Mouse (Mus musculus) cerebellum, adult 2 months (tissue): Measurements from ENCODE around the gene Zmym1. TPM values are rescaled to one million over a fixed set of nuclear protein-coding genes. Genes with fewer than 3 reads are reported as not detected.
"Not testable (repeated sequence)": the region's sequence is repeated elsewhere in the genome, so short reads cannot be mapped to it uniquely, and the experiment has no call there.

Source experiments
- DNase-seq, 2 experiments: peaks; one replicate each; pipeline ENCODE4 v3.0.0; 2021
- H3K27ac ChIP-seq: fragments of 200-500 bp; 2 replicates; pipeline ENCODE4 v1.5.1; 2012; ENCODE audit warnings: low read length, control low read depth, inconsistent platforms; ENCODE audit not compliant: insufficient read depth
- H3K27me3 ChIP-seq: fragments of 200-500 bp; 2 replicates; pipeline ENCODE4 v1.6.1; 2012; ENCODE audit warnings: inconsistent platforms, mild to moderate bottlenecking, low read length, moderate library complexity; ENCODE audit not compliant: control insufficient read depth, insufficient read depth
- H3K4me1 ChIP-seq: fragments of 200-500 bp; 2 replicates; pipeline ENCODE4 v1.6.1; 2011; ENCODE audit warnings: low read length; ENCODE audit not compliant: control insufficient read depth, insufficient read depth
- H3K4me3 ChIP-seq: fragments of 200-500 bp; replicated peaks from 2 replicates; pipeline ENCODE3; 2011; ENCODE audit warnings: mild to moderate bottlenecking, low read depth, low read length, control low read depth; ENCODE audit not compliant: insufficient read depth
- CTCF ChIP-seq: fragments of 200-500 bp; IDR thresholded peaks from 2 replicates; pipeline ENCODE4 v1.5.1; 2011; ENCODE audit warnings: low read depth, mild to moderate bottlenecking, control low read depth, low read length, moderate library complexity, borderline replicate concordance; ENCODE audit not compliant: insufficient read depth
- POLR2A ChIP-seq: fragments of 200-500 bp; IDR thresholded peaks from 2 replicates; pipeline ENCODE4 v1.6.1; 2011; ENCODE audit warnings: low read length, control low read depth, borderline replicate concordance; ENCODE audit not compliant: insufficient read depth
- WGBS: fragments of 180-500 bp; shearing (Covaris S2); methylation state at CpG from one replicate; pipeline ENCODE4 v1.1.7; 2018; 5-methylcytosine and 5-hydroxymethylcytosine counted together
- polyA plus RNA-seq: library from polyadenylated mRNA; depleted of rRNA; stranded (reverse); fragments of >200 nt; gene quantifications from 2 replicates; pipeline ENCODE4 v1.2.3, GENCODE M21; 2012

Zmym1 gene
- polyA plus RNA-seq, 1 experiment: 9.0 TPM

- no peaks in the 10 kb centered on the region for H3K27me3 ChIP-seq
- no peak for TF ChIP-seq CTCF
- TF ChIP-seq POLR2A: no peak
- WGBS: under 1% methylated on average over 9 of the region's 9 CpGs
- H3K27ac ChIP-seq: no peak overlapping the region
- no peak for DNase-seq
- H3K4me1 ChIP-seq: no peaks in the 10 kb centered on the region
- H3K4me3 ChIP-seq: peak overlapping the region; percentile 76
Observed at GRCm38 (mm10) chr4:127023201-127023600, 37.8 kb downstream of the Zmym1 start.

GRCm38 (mm10) chr4:127021989-127022626 lies 38.8 kb downstream of the Zmym1 start:
- WGBS: 1% methylated on average over 53 of the region's 53 CpGs
- no peaks in the 10 kb centered on the region for H3K27me3 ChIP-seq
- H3K27ac ChIP-seq: peak overlapping the region; percentile 99
- TF ChIP-seq POLR2A (peak; percentile 24; the same call in 1 of the 2 replicates), CTCF (0 out of 2 replicates have a peak, but pooled peaks have one; percentile 14)
- H3K4me1 ChIP-seq: no peaks in the 10 kb centered on the region
- peak overlapping the region; percentile 76 for H3K4me3 ChIP-seq
- peak; percentile 88 to 90 for DNase-seq

- no peaks in the 10 kb centered on the region for H3K4me1 ChIP-seq
- H3K27me3 ChIP-seq: no peaks in the 10 kb centered on the region
- peak; percentile 98 to 100 for DNase-seq
- peak; percentile 99 for TF ChIP-seq POLR2A
- TF ChIP-seq CTCF: no peak
- peak within 1 kb of the TSS; percentile 76 for H3K4me3 ChIP-seq
- WGBS: under 1% methylated on average over 87 of the region's 87 CpGs
- H3K27ac ChIP-seq: peak within 1 kb of the TSS; percentile 99
Observed at GRCm38 (mm10) chr4:127021151-127021945, 39.6 kb downstream of the Zmym1 start, which contains the start of gene Sfpq. Gene Sfpq (plus strand): TSS chr4:127021324.

GRCm38 (mm10) chr4:127020411-127021150 lies 40.4 kb downstream of the Zmym1 start:
- no peak for DNase-seq
- TF ChIP-seq CTCF (no peak), POLR2A (no peak)
- Histone ChIP-seq H3K27ac (no peak overlapping the region), H3K4me1 (no peaks in the 10 kb centered on the region), H3K4me3 (no peak overlapping the region), H3K27me3 (no peaks in the 10 kb centered on the region)
- whole genome bisulfite sequencing: 11% methylated on average over 13 of the region's 13 CpGs

- H3K27ac ChIP-seq: no peak overlapping the region
- TF ChIP-seq POLR2A (no peak), CTCF (no peak)
- no peaks in the 10 kb centered on the region for H3K27me3 ChIP-seq
- WGBS: 75% methylated on average over 4 of the region's 4 CpGs
- no peaks in the 10 kb centered on the region for H3K4me1 ChIP-seq
- no peak overlapping the region for H3K4me3 ChIP-seq
- no peak for DNase-seq
Observed at GRCm38 (mm10) chr4:127016366-127016765, 44.6 kb downstream of the Zmym1 start.

- Histone ChIP-seq H3K27ac (0 out of 2 replicates have a peak overlapping the region, but pooled peaks have one; percentile 23), H3K4me3 (peak overlapping the region; percentile 57)
- peak; percentile 87 for TF ChIP-seq CTCF
- TF ChIP-seq POLR2A: 0 out of 2 replicates have a peak, but pooled peaks have one; percentile 32
- H3K4me1 ChIP-seq, H3K27me3 ChIP-seq: not testable (repeated sequence)
- DNase-seq: peak; percentile 82 to 86
- 6% methylated on average over 14 of the region's 26 CpGs for WGBS
Observed at GRCm38 (mm10) chr4:127015294-127015993, 45.5 kb downstream of the Zmym1 start.

- Histone ChIP-seq H3K4me3 (peak overlapping the region; percentile 44), H3K27ac (no peak overlapping the region), H3K4me1 (peaks cover 5% of the 10 kb centered on the region), H3K27me3 (no peaks in the 10 kb centered on the region)
- peak; percentile 46 to 47 for DNase-seq
- 22% methylated on average over 25 of the region's 25 CpGs for WGBS
- no peak for TF ChIP-seq CTCF
- no peak for TF ChIP-seq POLR2A
Observed at GRCm38 (mm10) chr4:127005113-127005936, 55.6 kb downstream of the Zmym1 start.
